In the genomic region with DNA sequence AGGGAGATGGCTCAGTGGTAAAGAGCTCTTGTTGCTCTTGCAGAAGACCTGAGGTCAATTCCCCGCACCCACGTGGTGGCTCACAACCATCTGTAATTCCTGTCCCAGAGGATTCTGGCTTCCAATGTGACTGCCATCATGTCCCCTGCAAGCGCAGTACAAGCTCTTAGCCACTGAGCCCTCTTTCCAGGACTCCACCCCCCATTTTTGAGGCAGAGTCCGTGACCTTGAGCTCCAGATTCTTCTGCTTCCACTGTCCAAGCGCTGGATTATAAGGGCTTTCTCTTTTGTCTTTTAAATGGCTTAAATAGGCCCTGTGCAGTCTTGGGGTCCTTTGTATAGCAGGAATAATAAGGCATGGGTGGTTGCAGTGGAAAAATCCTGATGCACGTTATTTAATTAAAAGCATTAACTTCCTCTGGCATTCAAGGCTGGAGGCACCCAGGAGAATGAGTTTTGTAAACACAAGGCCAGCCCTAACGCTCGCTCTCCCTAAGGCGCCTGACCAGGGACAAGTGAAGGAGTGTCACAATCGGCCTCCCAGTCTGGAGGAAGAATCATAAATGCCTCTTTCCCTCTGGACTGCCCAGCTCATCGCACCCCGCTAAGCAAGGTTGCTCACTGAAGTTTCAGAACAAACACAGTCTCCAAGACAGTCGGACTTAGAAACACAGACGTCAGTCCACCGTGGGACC, we compare ENCODE assay signal across 17 mouse cellular contexts. TPM values are rescaled to one million over a fixed set of nuclear protein-coding genes. Genes with fewer than 3 reads are reported as not detected.
DNase-seq lines count a peak whose midpoint lies in the region; ATAC-seq lines count a peak whose summit lies in the region.
"Had no signal": no experiment of that assay in that cellular context is flagged by ENCODE, and none has a peak within 500 bp of the region (broad histone marks: within the 10 kb centered on the region; RNA-seq: fewer than 3 reads in every experiment).

No protein-coding gene starts in this region.

- H3K4me3 ChIP-seq in midbrain, embryonic 10.5 days: no peak overlapping the region
- H3K4me3 ChIP-seq in midbrain, embryonic 15.5 days: no peak overlapping the region
- H3K4me3 ChIP-seq in embryonic facial prominence, embryonic 13.5 days: no peak overlapping the region
- no peak overlapping the region for H3K4me3 ChIP-seq in forebrain, embryonic 14.5 days (ENCODE audit: low read depth, low read length)
- H3K4me3 ChIP-seq: embryonic facial prominence, embryonic 15.5 days; stomach, embryonic 15.5 days had no signal

- peaks cover 29% of the 10 kb centered on the region for H3K4me1 ChIP-seq in midbrain, embryonic 10.5 days
- peaks cover 11% of the 10 kb centered on the region for H3K4me1 ChIP-seq in midbrain, embryonic 15.5 days
- peaks cover 18% of the 10 kb centered on the region for H3K4me1 ChIP-seq in embryonic facial prominence, embryonic 13.5 days
- H3K4me1 ChIP-seq in forebrain, embryonic 14.5 days (ENCODE audit: control insufficient read depth, insufficient read depth, low read length): no peaks in the 10 kb centered on the region

- H3K36me3 ChIP-seq in midbrain, embryonic 10.5 days: no peaks in the 10 kb centered on the region
- H3K36me3 ChIP-seq in midbrain, embryonic 15.5 days (replicated peaks): no peaks in the 10 kb centered on the region
- H3K36me3 ChIP-seq in embryonic facial prominence, embryonic 13.5 days: no peaks in the 10 kb centered on the region
- H3K36me3 ChIP-seq in forebrain, embryonic 14.5 days (ENCODE audit: control insufficient read depth, insufficient read depth, low read length): no peaks in the 10 kb centered on the region
- H3K36me3 ChIP-seq: embryonic facial prominence, embryonic 15.5 days; stomach, embryonic 15.5 days had no signal

- H3K9me3 ChIP-seq in midbrain, embryonic 10.5 days (replicated peaks): no peaks in the 10 kb centered on the region
- no peaks in the 10 kb centered on the region for H3K9me3 ChIP-seq in midbrain, embryonic 15.5 days
- no peaks in the 10 kb centered on the region for H3K9me3 ChIP-seq in embryonic facial prominence, embryonic 13.5 days
- H3K9me3 ChIP-seq in forebrain, embryonic 14.5 days (replicated peaks; ENCODE audit: control insufficient read depth, low read length): no peaks in the 10 kb centered on the region
- H3K9me3 ChIP-seq: embryonic facial prominence, embryonic 15.5 days; stomach, embryonic 15.5 days had no signal

- DNase-seq in adrenal gland, adult (ENCODE audit: inconsistent age in 2 of 2, low spot score in 1 of 2): peak; percentile 30 to 77
- no peak for DNase-seq in adrenal gland, adult 18-20 months (ENCODE audit: low spot score in 2 of 2)
- DNase-seq in midbrain, embryonic 10.5 days (ENCODE audit: low spot score): no peak
- peak; percentile 25 for DNase-seq in retina, embryonic 14.5 days (ENCODE audit: low spot score)
- DNase-seq in forebrain, embryonic 14.5 days (ENCODE audit: low spot score): no peak
- DNase-seq: cerebellum, postnatal 14 days; heart, adult 18-20 months; heart, postnatal 14 days; kidney, adult 8-10 months; lung, postnatal 14 days; thymus, postnatal 4 days had no signal

- peak overlapping the region; percentile 76 for H3K27ac ChIP-seq in midbrain, embryonic 10.5 days (replicated peaks)
- no peak overlapping the region for H3K27ac ChIP-seq in midbrain, embryonic 15.5 days
- H3K27ac ChIP-seq in embryonic facial prominence, embryonic 13.5 days: 0 out of 2 replicates have a peak overlapping the region, but pooled peaks have one; percentile 11
- H3K27ac ChIP-seq in forebrain, embryonic 14.5 days (ENCODE audit: low read depth, low read length): no peak overlapping the region
- H3K27ac ChIP-seq: embryonic facial prominence, embryonic 15.5 days; liver, embryonic 14.5 days; stomach, embryonic 15.5 days had no signal

- 48% methylated on average over 15 of the region's 15 CpGs for WGBS in midbrain, embryonic 10.5 days
- 32% methylated on average over 15 of the region's 15 CpGs for WGBS in midbrain, embryonic 15.5 days
- 53% methylated on average over 15 of the region's 15 CpGs for WGBS in embryonic facial prominence, embryonic 13.5 days
- WGBS in forebrain, embryonic 14.5 days: 27% methylated on average over 15 of the region's 15 CpGs

- ATAC-seq in midbrain, embryonic 15.5 days (replicated peaks): no peak
- ATAC-seq in embryonic facial prominence, embryonic 13.5 days (ENCODE audit: insufficient number of reproducible peaks, insufficient read depth, low FRiP score, low TSS enrichment, low read depth): no peak
- ATAC-seq in frontal cortex, adult (ENCODE audit: low TSS enrichment): no peak
- ATAC-seq in forebrain, embryonic 14.5 days: no peak

- peaks cover 19% of the 10 kb centered on the region for H3K27me3 ChIP-seq in midbrain, embryonic 10.5 days (ENCODE audit: low read depth, poor library complexity, severe bottlenecking)
- no peaks in the 10 kb centered on the region for H3K27me3 ChIP-seq in midbrain, embryonic 15.5 days (replicated peaks)
- 0 out of 2 replicates have a peak, but pooled peaks cover 3% of the 10 kb centered on the region for H3K27me3 ChIP-seq in embryonic facial prominence, embryonic 13.5 days
- H3K27me3 ChIP-seq in forebrain, embryonic 14.5 days (replicated peaks; ENCODE audit: control insufficient read depth, insufficient read depth, low read length): no peaks in the 10 kb centered on the region
- H3K27me3 ChIP-seq: embryonic facial prominence, embryonic 15.5 days; stomach, embryonic 15.5 days had no signal

- H3K9ac ChIP-seq in midbrain, embryonic 15.5 days: no peak overlapping the region
- 0 out of 2 replicates have a peak overlapping the region, but pooled peaks have one; percentile 46 for H3K9ac ChIP-seq in embryonic facial prominence, embryonic 13.5 days
- no peak overlapping the region for H3K9ac ChIP-seq in forebrain, embryonic 14.5 days (ENCODE audit: low read length)
- H3K9ac ChIP-seq: embryonic facial prominence, embryonic 15.5 days; liver, embryonic 14.5 days; stomach, embryonic 15.5 days had no signal

- no peak overlapping the region for H3K4me2 ChIP-seq in midbrain, embryonic 15.5 days
- H3K4me2 ChIP-seq in embryonic facial prominence, embryonic 13.5 days: no peak overlapping the region
- H3K4me2 ChIP-seq in forebrain, embryonic 14.5 days (ENCODE audit: low read length): no peak overlapping the region
- H3K4me2 ChIP-seq: embryonic facial prominence, embryonic 15.5 days; stomach, embryonic 15.5 days had no signal

RNA-seq across cellular contexts. Expression of a gene that starts 24.9 kb away (rescaled TPM):
- total RNA-seq in adrenal gland, adult 18-20 months (2021): 1 to 10 TPM; 2.7 to 4.6 TPM
- polyA plus RNA-seq in midbrain, embryonic 10.5 days (2016; fragmentation: Nextera tagmentation; extraction: Ambion mirVana): 1.1 and 1.6 TPM in 2 replicates
- polyA plus RNA-seq in midbrain, embryonic 15.5 days (2015; fragmentation: Nextera tagmentation; extraction: Ambion mirVana): 13.6 and 13.7 TPM in 2 replicates
- polyA plus RNA-seq in embryonic facial prominence, embryonic 13.5 days (2015; fragmentation: Nextera tagmentation; extraction: Ambion mirVana): 0.60 and 0.66 TPM in 2 replicates
- 4.1 and 6.7 TPM in 2 replicates for polyA plus RNA-seq in forebrain, embryonic 14.5 days (2014; fragmentation: Nextera tagmentation; extraction: Ambion mirVana)
- polyA plus RNA-seq: liver, embryonic 14.5 days had no signal

RNA-seq across cellular contexts. Expression of a gene that starts 30.2 kb away (rescaled TPM):
- 10 to 100 TPM; 44.4 to 50.2 TPM for total RNA-seq in adrenal gland, adult 18-20 months (2021)
- polyA plus RNA-seq in midbrain, embryonic 10.5 days (2016; fragmentation: Nextera tagmentation; extraction: Ambion mirVana): 11.0 and 12.1 TPM in 2 replicates
- 13.1 and 14.6 TPM in 2 replicates for polyA plus RNA-seq in midbrain, embryonic 15.5 days (2015; fragmentation: Nextera tagmentation; extraction: Ambion mirVana)
- polyA plus RNA-seq in embryonic facial prominence, embryonic 13.5 days (2015; fragmentation: Nextera tagmentation; extraction: Ambion mirVana): 10.8 and 12.5 TPM in 2 replicates
- 7.0 and 9.3 TPM in 2 replicates for polyA plus RNA-seq in forebrain, embryonic 14.5 days (2014; fragmentation: Nextera tagmentation; extraction: Ambion mirVana)

Comparison
In these comparisons a context has a peak if more than half of its experiments do, and no peak if none do; other contexts are left out.
1. DNase-seq: peak in adrenal gland, adult (2 of 2) and retina, embryonic 14.5 days (single experiment); none in adrenal gland, adult 18-20 months (0 of 2), midbrain, embryonic 10.5 days (single experiment) and forebrain, embryonic 14.5 days (single experiment).
2. H3K27ac ChIP-seq: peak in midbrain, embryonic 10.5 days (single experiment) and embryonic facial prominence, embryonic 13.5 days (single experiment); none in midbrain, embryonic 15.5 days (single experiment) and forebrain, embryonic 14.5 days (single experiment).